Mouse (Mus musculus): Measurements from ENCODE around the gene Evi2. TPM values are rescaled to one million over a fixed set of nuclear protein-coding genes. Genes with fewer than 3 reads are reported as not detected.

Evi2 gene
- total and polyA plus RNA-seq, 3 experiments, result 0.15 to 1.2 TPM; not detected in 1

GRCm38 (mm10) chr11:79468097-79468496, 62.3 kb downstream of the Evi2 start:
- H3K27ac ChIP-seq (ENCODE audit: control insufficient read depth, low read depth, low read length), result no peak overlapping the region
- H3K4me3 ChIP-seq (ENCODE audit: control insufficient read depth in 1 of 2, insufficient read depth in 1 of 2, low read depth in 2 of 2, low read length in 2 of 2), result no peak overlapping the region
- no peaks in the 10 kb centered on the region for H3K79me2 ChIP-seq (ENCODE audit: control insufficient read depth, insufficient read depth, low read length, poor library complexity)
- DNase-seq (ENCODE audit: low read depth, low spot score), result no peak
- peaks cover 0 to 12% of the 10 kb centered on the region in 2 experiments; a peak in 2 of 4 replicates for H3K36me3 ChIP-seq (ENCODE audit: control insufficient read depth in 1 of 2, insufficient read depth in 2 of 2, low read length in 2 of 2)
- no peak overlapping the region for H3K9ac ChIP-seq (ENCODE audit: control insufficient read depth, low read depth, low read length, poor library complexity, severe bottlenecking)
- H3K4me1 ChIP-seq (ENCODE audit: control insufficient read depth in 1 of 2, insufficient read depth in 2 of 2, low read length in 2 of 2), result no peaks in the 10 kb centered on the region
- TF ChIP-seq MAX (IDR thresholded peaks at IDR 0.05; ENCODE audit: low read length) (no peak), ZMIZ1 (IDR thresholded peaks at IDR 0.05; ENCODE audit: low read depth, low read length) (no peak), POLR2AphosphoS2 (IDR thresholded peaks at IDR 0.05; ENCODE audit: low read length) (no peak), TBP (IDR thresholded peaks at IDR 0.05; ENCODE audit: low read depth, low read length) (no peak), EP300 (IDR thresholded peaks at IDR 0.05; ENCODE audit: low read depth in 1 of 2, low read length in 2 of 2) (no peak), GABPA (IDR thresholded peaks at IDR 0.05; ENCODE audit: low read depth, low read length) (no peak), MAFK (IDR thresholded peaks at IDR 0.05; ENCODE audit: borderline replicate concordance, low read depth, low read length) (no peak), RCOR1 (IDR thresholded peaks at IDR 0.05; ENCODE audit: low read depth, low read length) (no peak), MYC (IDR thresholded peaks at IDR 0.05; ENCODE audit: low read depth, low read length) (no peak), POLR2AphosphoS5 (IDR thresholded peaks at IDR 0.05; ENCODE audit: borderline replicate concordance, low read depth, low read length) (no peak), MEF2A (IDR thresholded peaks at IDR 0.05; ENCODE audit: extremely low read depth, insufficient replicate concordance, low read depth, low read length, poor library complexity, severe bottlenecking) (no peak)
- no peaks in the 10 kb centered on the region for H3K27me3 ChIP-seq (ENCODE audit: control insufficient read depth in 1 of 2, insufficient read depth in 2 of 2, low read length in 2 of 2)
- H3K9me3 ChIP-seq (replicated peaks; ENCODE audit: insufficient read depth, low read length), result no peaks in the 10 kb centered on the region

Other genes starting within 250 kb of the Evi2 start
- gene Gm9964, start 233.7 kb downstream of the Evi2 start, total RNA-seq (2012; rRNA removed), result not detected in 2 replicates
- not detected for gene Gm9964, start 233.7 kb downstream of the Evi2 start, polyA plus RNA-seq (2012; ENCODE audit: insufficient read depth in 1 of 2, insufficient read length in 2 of 2, low read depth in 1 of 2, low replicate concordance in 2 of 2, missing spikeins in 1 of 2)
- gene Nf1, start 190.9 kb downstream of the Evi2 start, total RNA-seq (2012; rRNA removed), result 13.2 and 14.8 TPM in 2 replicates
- 100 to 1,000 TPM in 1 of 2 experiments, 10 to 100 TPM in 1; 20.3 to 108 TPM for gene Nf1, start 190.9 kb downstream of the Evi2 start, polyA plus RNA-seq (2012; ENCODE audit: insufficient read depth in 1 of 2, insufficient read length in 2 of 2, low read depth in 1 of 2, low replicate concordance in 2 of 2, missing spikeins in 1 of 2)
- not detected in 2 replicates for gene Omg, start 26.5 kb downstream of the Evi2 start, total RNA-seq (2012; rRNA removed)
- gene Omg, start 26.5 kb downstream of the Evi2 start, polyA plus RNA-seq (2012; ENCODE audit: insufficient read depth in 1 of 2, insufficient read length in 2 of 2, low read depth in 1 of 2, low replicate concordance in 2 of 2, missing spikeins in 1 of 2), result under 1 TPM in 1 of 2 experiments, not detected in 1; 0.21 TPM
- 8.1 and 13.0 TPM in 2 replicates for gene Evi2b, start 6.8 kb downstream of the Evi2 start, total RNA-seq (2012; rRNA removed)
- gene Evi2b, start 6.8 kb downstream of the Evi2 start, polyA plus RNA-seq (2012; ENCODE audit: insufficient read depth in 1 of 2, insufficient read length in 2 of 2, low read depth in 1 of 2, low replicate concordance in 2 of 2, missing spikeins in 1 of 2), result 10 to 100 TPM in 1 of 2 experiments, not detected in 1; 42.4 TPM
- 0.13 and 0.19 TPM in 2 replicates for gene Evi2a, start within 50 bp of the Evi2 start, total RNA-seq (2012; rRNA removed)
- gene Evi2a, start within 50 bp of the Evi2 start, polyA plus RNA-seq (2012; ENCODE audit: insufficient read depth in 1 of 2, insufficient read length in 2 of 2, low read depth in 1 of 2, low replicate concordance in 2 of 2, missing spikeins in 1 of 2), result under 1 TPM in 1 of 2 experiments, not detected in 1; 0.18 TPM
- under 0.01 TPM in 1 of 2 replicates, not detected in the other for gene Rab11fip4, start 60.6 kb upstream of the Evi2 start, total RNA-seq (2012; rRNA removed)
- under 1 TPM in 1 of 2 experiments, not detected in 1; 0.03 TPM for gene Rab11fip4, start 60.6 kb upstream of the Evi2 start, polyA plus RNA-seq (2012; ENCODE audit: insufficient read depth in 1 of 2, insufficient read length in 2 of 2, low read depth in 1 of 2, low replicate concordance in 2 of 2, missing spikeins in 1 of 2)